Mouse (Mus musculus) hindbrain, embryonic 14.5 days (tissue): ENCODE measurements around the gene Fer. TPM values are rescaled to one million over a fixed set of nuclear protein-coding genes. Genes with fewer than 3 reads are reported as not detected.

Experiments
- polyA plus RNA-seq: library from polyadenylated mRNA; unstranded; fragments of >200 nt; fragmentation: Nextera tagmentation; extraction: Ambion mirVana; gene quantifications from 2 replicates; pipeline ENCODE4 v1.2.1, GENCODE M21; 2014

Fer gene
- polyA plus RNA-seq, 1 experiment from 2014 or later = 35.8 TPM

Other genes starting within 250 kb of the Fer start
- 1.9 and 3.0 TPM in 2 replicates for gene A930002H24Rik, start 729 bp downstream of the Fer start, polyA plus RNA-seq